Mouse (Mus musculus) T-cell, adult 2 months (primary cell): ENCODE results near the gene Ppp1r3e.

Experiments used
- DNase-seq: peaks from one replicate; pipeline ENCODE4 v3.0.0; 2022; ENCODE audit warnings: low spot score

Gene Ppp1r3e

DNA sequence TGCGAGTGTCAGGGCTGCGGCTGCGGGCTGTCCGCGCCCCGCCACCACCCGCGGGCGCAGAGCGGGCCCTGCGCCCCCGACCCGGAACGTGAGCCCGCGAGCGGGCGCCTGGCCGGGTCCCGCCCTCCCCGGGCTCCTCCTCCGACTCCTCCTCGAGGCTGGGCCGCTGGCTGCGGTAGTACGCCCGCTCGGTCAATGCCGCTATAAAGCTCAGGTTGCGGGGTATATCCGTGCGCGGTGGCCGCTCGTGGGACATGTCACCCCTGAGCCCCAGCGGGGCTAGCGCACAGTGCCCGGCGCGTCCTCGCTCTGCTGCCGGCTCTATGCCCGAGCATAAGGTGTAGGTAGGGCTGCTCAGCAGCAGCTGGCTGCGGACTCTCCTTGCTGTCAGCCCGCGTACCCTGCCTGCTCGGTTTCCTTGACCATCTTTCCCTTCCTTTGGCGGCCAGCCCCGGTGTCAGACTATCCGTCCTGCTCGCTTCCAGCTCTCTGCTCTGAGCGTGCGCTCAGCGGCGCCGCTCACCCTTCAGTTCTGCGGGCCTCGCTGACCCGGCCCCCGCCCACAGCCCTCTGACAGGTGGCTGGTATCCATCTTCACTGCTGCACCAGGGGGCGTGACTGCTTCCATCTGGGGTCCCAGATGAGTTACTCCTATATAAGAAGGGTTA, at the start of gene Ppp1r3e:
TSS of gene Ppp1r3e (minus strand) at position 503 of the 668 bp plus-strand sequence.
- peak; percentile 50 for DNase-seq

DNA sequence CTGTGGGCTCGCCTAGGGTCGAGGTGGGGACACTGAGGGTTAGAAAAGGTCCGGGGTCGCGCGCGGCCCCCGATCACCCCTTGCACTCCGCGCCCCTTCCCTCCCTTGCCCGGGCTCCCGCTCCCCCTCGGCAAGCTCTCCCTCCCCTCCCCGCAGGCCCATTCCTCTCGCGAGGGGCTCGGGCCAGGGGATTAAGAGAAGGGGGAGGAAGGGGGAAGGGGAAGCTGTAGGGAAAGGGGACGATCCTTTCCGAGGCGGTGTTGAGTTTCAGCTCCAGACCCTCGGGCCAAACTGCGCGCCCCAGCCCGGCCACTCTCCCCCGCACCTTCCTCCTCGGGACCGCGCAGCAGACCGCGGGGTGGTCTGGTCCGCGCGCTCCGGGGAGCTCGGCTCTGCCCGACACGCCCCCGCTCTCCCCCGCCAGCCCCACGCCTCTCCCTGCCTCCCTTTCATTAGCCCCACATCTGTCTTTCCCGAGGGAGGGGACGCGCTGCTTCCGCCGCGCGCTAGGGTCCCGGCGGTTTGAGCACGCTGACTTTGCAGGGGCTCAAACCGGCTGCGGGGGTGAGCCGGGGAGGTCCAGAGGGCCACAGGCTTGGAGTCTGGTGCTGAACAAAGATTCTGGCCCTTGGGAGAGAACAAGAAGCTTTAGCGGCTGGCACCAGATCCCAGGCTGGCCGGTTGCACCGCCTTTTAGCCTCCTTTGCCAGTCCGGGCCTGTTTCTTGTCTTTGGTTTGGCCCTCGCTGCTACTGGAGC, 49.2 kb upstream of the Ppp1r3e start:
- no peak for DNase-seq

DNA sequence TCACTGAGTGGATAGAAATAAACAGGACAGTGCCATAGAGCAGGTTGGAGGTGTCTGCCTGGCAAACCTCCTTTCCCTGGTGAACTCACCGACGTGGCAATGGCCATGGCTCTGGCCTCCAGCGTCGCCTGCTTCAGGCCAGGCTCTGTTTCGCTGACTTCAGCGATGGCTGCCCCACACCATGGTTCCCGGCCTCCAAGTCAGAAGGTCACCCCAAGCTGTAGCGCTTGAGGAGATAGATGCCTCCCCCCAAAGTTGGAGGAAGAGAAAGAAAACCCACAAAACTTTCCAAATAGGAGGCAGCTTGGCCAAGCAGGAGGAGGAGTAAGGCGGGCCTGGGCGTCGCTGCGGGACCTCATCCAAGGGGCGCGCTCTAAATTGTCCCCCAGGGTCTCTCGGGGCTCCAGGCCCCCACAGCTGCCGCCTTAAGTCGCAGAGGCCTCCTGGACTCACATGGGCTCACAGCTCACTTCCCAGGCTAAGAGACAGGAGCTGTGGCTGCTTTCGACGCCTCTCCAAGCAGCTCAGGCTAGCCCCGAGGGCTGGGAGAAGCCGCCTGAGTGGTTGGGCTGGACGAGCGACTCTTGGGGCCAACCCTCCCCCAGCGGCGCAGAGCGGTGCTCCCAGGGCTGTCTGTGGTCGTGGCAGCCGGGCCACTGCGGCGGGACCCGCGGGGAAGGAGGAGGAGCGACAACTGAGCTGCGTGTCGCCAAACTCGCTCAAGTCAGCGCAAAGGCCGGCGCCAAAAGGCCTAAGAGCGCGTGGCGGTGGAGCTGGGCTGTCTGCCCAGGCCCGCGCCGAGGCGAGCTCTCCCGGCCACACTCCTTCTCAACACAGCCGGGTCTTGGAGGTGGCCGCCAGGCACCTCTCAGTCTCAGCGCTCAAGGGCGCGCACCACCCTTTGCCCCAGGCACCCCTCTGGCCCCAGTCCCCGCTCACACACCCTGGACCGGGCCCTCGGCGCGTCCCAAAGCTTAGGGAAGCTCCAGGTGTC, 48.3 kb upstream of the Ppp1r3e start, which contains the start of gene Efs:
TSS of gene Efs (minus strand) at position 778 of the 994 bp plus-strand sequence.
- no peak for DNase-seq

DNA sequence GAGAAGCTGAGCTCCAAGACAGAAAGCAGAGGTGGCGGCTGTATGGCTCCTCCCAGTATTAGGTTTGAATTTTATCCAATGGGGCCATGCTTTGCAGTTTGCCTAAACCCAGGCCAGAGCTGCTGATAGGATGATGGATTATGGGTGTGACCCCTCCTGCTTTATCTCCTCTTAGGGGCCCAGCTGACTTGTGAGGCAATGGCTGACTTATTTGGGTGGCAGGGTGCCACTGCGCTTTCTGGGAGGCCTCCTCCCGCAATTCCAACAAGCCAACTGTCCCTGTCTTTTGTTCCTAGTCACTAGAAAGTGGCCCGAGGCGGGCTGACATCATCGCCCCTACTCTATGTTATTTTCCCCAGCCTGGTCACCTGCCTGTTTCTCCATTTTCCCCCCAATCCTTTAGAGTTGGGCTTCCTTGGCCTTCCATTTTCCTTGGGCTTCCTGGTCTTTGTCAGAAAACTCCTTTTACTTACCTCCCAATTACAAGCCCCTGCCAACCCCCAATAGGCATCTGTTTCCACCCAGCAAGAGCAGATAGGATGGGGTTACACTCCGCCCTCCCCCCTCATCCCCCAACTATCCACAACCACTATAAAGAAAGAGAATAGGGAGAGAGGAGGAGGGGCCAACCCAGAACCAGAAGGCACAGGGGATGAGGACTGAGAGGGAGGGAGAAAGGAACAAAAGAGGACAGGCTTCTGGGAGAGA, 47.4 kb upstream of the Ppp1r3e start:
- no peak for DNase-seq

DNA sequence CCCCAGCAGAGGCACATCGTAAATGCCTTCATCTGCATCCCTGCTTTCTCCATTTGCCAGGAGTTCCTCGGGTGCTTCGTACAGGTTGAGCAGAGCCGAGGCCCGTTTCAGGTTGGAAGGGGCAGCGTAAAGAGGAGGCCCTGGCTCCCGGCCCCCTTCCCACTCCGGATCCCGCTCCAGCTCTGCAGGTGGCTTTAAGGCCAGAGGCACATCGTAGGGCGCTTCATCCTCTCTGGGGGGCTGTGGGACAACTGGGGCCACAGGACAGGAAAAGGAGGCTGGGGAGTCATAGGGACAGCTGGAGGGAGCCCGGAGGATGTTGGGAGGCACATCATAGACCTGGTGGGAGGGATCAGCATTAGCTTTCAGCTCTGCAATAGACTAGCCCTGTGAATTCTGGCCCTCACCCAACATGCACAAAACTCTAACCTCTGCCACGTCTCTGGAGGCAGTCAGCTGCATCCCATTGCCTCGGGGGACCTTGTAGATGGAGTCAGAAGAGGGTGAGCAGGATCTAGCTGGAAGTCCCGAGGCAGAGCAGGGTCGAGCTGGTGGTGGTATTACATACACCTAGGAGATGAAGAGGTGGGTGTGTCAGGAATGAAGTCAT, 42.8 kb upstream of the Ppp1r3e start:
- DNase-seq = no peak

DNA sequence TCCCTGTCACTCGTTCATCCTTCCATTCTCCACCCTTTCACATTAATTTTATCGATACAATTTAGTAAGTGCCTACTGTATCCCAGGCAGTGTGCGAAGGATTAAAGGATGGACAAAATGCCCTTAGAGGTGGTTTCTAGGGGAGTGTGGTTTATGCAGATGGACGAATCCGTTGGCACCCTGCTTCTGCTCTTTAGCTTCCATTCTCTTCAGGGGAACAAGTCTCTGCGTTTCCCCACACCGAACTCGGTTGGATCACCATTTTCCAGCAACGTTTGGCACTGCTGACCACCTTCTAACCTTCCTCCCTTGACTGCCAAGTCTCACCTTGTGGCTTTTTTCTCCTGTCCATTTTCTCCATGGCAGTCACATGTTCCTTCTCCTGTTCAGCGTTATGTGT, 36.0 kb upstream of the Ppp1r3e start:
- DNase-seq = no peak

DNA sequence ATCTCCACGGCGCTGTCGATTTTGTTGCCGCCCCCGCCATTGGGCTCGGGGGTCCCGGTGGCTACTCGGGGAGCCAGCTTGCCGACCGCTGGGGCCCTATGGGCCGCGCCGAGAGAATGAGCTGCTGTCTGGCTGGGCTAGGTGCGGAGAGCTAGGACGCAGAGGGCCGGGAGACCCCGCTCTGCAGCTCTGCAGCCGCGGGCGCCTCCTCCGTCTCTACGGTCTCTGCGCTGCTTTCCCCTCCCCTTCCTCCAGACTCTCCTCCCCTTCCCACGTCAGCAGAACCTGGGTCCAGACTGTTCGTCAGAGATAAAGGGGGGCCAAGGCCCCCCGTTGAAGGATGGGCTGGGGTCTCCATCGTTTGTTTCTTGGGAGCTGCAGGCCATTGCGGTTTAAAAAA, 35.5 kb upstream of the Ppp1r3e start, which contains the start of gene Slc22a17:
TSS of gene Slc22a17 (minus strand) at position 247 of the 400 bp plus-strand sequence.
- DNase-seq = peak; percentile 40

DNA sequence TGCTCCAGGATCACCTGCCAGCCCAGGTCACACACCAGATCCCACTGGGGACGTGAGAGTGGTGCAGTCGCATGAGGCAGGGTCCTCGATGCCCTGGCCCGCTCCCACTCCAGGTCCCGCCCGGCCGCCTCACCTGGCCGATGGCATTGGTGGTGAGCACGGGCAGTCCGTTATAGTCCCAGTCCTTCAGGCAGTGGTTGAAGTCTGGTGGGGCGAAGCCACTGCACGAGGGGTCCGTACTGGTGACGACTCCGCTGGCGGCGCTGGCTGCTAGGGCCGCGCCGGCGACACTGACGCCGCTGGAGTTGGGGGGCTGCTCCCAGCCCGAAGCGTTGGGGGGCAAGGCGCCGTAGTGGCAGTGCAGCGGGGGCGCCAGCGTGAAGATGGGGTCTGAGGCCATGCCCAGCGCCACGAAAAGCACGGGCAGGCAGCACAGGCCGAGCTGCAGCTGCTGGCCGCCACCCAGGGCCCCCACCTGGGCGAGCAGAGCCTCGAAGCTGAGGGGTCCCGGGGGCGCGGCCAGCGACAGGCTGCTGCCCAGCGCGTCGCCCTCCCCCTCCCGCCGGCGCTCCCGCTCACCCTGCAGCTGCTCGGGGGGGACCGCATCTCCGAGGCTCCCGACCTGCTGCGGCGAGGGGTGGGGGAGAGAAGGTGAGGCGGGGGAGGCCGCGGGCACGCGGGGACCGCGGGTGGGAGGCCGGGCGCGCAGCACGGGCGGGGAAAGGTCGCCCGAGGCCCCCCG, 34.9 kb upstream of the Ppp1r3e start:
- no peak for DNase-seq

DNA sequence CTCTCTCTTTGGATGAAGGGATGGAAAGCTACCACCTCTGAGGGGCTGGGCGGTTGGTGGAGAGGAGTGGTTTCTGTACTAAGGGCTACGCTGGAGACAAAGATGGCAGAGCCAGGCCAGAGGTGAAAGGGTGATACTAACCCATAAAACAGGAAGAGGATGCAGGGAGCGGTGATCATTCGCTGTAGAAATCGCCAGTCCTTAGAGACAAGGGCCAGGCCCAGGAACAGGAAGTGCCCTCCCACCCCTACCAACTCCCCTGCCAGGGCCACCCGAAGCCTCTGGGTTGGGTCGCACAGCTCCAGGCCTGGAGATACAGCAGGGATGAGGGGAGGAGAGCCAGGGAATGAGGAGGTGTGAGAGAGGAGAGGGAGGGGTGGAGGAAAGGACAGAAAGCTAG, 31.3 kb upstream of the Ppp1r3e start:
- no peak for DNase-seq

DNA sequence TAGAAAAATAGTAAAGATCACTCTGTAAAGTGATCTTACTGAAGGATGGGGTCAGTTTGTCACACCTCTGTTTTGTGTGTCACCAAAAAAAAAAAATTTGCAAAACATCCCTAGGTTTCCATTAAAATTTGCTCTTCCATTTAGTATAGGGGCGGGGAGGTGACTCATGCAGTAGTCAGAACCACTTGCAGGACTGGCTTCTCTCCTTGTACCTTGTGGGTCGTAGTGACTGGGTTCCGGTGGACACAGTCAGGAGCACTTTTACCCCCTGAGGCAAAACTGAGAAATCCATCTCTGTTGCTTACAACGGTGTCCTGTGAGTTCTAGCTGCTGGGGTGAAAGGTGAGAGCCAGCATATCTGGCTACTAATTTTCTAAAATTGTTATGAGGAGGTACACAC, 26.3 kb upstream of the Ppp1r3e start:
- DNase-seq = no peak

DNA sequence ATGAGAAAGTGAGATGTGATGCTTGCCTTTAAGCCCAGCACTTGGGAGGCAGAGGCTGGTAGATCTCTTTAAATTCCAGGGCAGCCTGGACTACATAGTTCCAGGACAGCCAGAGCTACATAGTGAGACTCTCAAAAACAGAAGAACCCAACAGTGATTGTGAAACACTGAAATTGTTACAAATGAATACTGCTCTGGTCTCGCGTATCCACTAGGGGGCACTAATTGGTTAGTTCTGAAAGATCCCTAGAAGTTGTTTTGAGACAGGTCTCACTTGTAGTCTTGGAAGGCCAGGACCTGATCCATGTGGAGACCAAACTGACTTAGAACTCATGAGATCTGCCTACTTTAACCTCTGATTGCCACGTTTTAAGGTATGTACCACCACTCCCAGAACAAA, 23.0 kb upstream of the Ppp1r3e start:
- peak; percentile 51 for DNase-seq

DNA sequence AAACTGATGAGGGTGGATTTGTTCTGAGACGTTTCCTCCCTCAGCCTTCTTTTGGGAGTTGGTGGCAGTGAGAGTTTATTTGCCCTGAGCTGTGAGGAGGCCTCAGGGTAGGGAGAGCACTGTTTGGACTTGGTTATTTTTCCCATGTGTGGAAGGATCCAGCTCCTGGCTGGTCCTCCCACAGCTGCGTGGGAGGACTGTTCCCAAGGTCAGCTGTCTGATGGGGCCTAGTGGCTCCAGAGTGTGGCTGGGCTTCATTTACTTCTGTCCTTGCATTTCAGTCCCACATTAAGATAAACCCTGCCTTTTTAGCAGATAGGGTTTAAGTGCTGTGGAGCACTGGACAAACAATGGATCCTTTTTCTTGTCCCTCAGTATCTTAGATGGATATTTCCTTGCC, 20.1 kb upstream of the Ppp1r3e start:
- no peak for DNase-seq

DNA sequence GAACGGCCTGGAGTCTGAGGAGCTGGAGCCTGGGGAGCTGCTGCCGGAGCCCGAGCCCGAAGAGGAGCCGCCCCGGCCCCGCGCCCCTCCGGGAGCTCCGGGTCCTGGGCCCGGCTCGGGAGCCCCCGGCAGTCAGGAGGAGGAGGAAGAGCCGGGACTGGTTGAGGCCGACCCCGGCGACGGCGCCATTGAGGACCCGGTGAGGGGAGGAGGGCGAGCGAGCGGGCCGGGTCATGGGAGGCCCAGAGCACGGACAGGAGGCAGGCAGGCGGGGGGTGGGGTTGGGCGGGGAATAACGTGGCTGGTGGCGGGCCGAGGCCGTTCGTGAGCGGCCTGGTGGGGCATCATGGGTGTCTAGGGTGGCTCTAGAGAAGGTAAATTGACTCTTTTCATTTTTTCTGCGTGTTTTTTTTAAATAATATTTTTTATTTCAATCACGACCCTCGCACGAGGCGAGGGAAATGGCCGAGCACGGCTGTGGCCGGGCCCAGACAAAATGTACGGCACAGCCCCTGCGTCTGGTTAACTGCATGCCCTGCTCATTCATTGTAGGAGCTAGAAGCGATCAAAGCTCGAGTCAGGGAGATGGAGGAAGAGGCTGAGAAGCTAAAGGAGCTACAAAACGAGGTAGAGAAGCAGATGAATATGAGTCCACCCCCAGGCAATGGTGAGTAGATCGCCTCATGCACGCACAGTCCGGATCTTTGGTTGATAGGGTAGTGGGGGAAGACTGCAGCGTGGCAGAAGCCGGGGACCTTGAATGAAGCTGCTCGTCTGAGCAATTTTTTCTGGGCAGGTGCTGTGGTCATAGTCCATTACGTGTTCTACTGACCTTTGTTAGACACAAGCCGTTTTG, 17.2 kb upstream of the Ppp1r3e start:
- no peak for DNase-seq

DNA sequence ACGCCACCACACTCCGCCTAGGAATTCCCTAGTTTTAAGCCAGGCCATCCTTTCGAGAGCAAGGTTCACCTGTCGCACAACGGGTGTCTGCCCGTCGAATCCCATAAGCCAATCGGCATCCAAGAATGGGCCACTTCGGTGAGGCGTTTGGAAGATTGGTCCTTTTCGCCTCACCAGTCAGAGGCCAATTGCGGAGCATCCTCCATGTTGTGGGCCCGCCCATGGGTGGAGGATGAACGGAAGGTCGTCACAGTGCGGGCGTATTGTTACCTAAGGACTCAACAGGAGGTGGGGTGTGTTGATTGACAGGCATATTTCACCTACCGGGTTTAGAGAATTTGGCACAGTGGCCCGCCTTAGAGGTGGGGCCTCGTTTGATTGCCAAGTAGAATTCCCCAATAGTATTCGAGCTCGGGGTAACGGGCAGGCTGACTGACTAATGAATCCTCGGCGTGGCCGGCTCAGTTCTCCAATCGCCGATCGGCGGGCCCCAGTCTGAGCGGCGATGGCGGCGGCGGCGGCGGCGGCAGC, 16.4 kb upstream of the Ppp1r3e start:
- DNase-seq = peak; percentile 99

DNA sequence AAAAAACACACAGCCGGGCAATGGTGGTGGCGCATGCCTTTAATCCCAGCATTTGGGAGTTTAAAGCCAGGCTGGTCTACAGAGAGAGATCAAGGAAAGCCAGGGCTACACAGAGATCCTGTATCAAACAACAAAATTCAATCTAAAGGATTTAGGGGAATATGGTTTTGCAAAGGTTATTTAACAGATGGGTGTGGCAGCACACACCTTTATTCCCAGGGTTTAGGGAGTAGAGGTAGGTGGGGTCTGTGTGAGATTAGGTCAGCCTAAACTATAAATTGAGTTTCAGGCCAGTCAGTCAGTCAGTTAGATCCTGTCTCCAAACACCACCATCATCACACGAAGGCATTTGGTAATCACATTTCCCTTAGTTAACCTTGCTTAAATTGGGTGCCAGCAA, 14.8 kb upstream of the Ppp1r3e start, which contains the start of gene Pabpn1:
TSS of gene Pabpn1 (plus strand) at position 301 of the 400 bp plus-strand sequence.
- DNase-seq = no peak

DNA sequence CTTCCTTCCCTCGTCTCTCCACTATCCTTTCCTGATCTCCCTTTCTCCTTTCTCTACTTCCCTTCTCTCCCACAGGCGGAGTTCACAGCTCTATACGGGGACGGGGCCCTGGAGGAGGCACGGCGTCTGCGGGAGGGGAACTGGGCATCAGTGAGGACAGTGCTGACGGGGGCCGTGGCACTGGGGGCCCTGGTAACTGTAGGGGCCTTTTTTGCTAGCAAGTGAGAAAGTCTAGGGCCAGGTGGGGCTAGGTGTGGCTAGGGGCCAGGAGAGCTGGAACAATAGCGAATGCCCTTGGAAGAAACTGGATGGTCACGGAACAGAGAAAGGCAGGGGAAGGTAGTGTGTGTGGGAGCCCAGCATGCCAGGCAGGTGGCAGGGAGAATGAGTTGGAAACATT, 8.0 kb upstream of the Ppp1r3e start:
- no peak for DNase-seq

DNA sequence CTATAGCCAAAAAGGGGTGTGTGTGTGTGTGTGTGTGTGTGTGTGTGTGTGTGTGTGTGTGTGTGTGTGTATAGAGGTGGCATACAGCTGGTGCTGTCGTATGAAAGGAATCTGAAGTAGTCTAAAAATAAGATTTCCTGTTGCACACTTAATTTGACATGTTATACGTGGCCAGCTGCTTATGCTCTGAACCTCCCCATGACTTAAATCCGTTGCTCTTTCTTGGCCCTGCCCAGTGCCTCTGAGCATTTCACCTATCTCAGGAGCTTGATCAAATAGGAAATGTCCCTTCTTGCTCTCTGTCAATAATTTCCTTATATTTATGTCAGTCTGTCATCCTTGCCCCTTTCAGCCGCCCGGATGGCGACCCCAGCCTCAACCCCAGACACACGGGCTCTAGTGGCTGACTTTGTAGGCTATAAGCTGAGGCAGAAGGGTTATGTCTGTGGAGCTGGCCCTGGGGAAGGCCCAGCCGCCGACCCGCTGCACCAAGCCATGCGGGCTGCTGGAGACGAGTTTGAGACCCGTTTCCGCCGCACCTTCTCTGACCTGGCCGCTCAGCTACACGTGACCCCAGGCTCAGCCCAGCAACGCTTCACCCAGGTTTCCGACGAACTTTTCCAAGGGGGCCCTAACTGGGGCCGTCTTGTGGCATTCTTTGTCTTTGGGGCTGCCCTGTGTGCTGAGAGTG, 6.8 kb upstream of the Ppp1r3e start:
- no peak for DNase-seq
